Mouse (Mus musculus): ENCODE measurements at regions not wholly inside any gene's neighbourhood (a gene's known extent, or its start where the extent isn't known, plus 50 kb on each side); places are given as distances from the start of the nearest gene placed in this dataset.

- WGBS, result 86% methylated on average over 2 of the region's 2 CpGs
- Histone ChIP-seq H3K27me3 (ENCODE audit: low read depth, poor library complexity, severe bottlenecking) (no peaks in the 10 kb centered on the region; the same call in 1 of the 2 replicates), H3K27ac (replicated peaks) (no peak overlapping the region), H3K36me3 (no peaks in the 10 kb centered on the region), H3K4me1 (peaks cover 7% of the 10 kb centered on the region; the same call in 1 of the 2 replicates), H3K9me3 (replicated peaks) (no peaks in the 10 kb centered on the region), H3K4me3 (no peak overlapping the region)
- DNase-seq (ENCODE audit: low spot score), result no peak
Observed at GRCm38 (mm10) chr10:117540112-117540594, 89.1 kb upstream of the Cpm start.

GRCm38 (mm10) chr10:117539532-117539931, 89.8 kb upstream of the Cpm start:
- no peak overlapping the region for H3K27ac ChIP-seq (replicated peaks)
- no peak for DNase-seq (ENCODE audit: low spot score)
- H3K4me1 ChIP-seq, result peaks cover 4% of the 10 kb centered on the region; the same call in 1 of the 2 replicates
- no peak overlapping the region for H3K4me3 ChIP-seq
- H3K27me3 ChIP-seq (ENCODE audit: low read depth, poor library complexity, severe bottlenecking), result no peaks in the 10 kb centered on the region; the same call in 1 of the 2 replicates
- WGBS, result 78% methylated on average over 1 of the region's 1 CpGs
- no peaks in the 10 kb centered on the region for H3K9me3 ChIP-seq (replicated peaks)
- H3K36me3 ChIP-seq, result no peaks in the 10 kb centered on the region

GRCm38 (mm10) chr10:117538725-117539124, 90.6 kb upstream of the Cpm start:
- Histone ChIP-seq H3K9me3 (replicated peaks) (no peaks in the 10 kb centered on the region), H3K4me1 (no peaks in the 10 kb centered on the region), H3K27ac (replicated peaks) (no peak overlapping the region), H3K27me3 (ENCODE audit: low read depth, poor library complexity, severe bottlenecking) (no peaks in the 10 kb centered on the region; the same call in 1 of the 2 replicates), H3K36me3 (no peaks in the 10 kb centered on the region), H3K4me3 (no peak overlapping the region)
- 88% methylated on average over 5 of the region's 5 CpGs for WGBS
- DNase-seq (ENCODE audit: low spot score), result no peak

- Histone ChIP-seq H3K4me3 (no peak overlapping the region), H3K27me3 (ENCODE audit: low read depth, poor library complexity, severe bottlenecking) (no peaks in the 10 kb centered on the region), H3K9me3 (replicated peaks) (no peaks in the 10 kb centered on the region), H3K36me3 (no peaks in the 10 kb centered on the region), H3K4me1 (no peaks in the 10 kb centered on the region), H3K27ac (replicated peaks) (no peak overlapping the region)
- DNase-seq (ENCODE audit: low spot score), result no peak
- 95% methylated on average over 15 of the region's 15 CpGs for WGBS
Observed at GRCm38 (mm10) chr10:117536769-117537599, 92.3 kb upstream of the Cpm start.

GRCm38 (mm10) chr10:117535843-117536242, 93.5 kb upstream of the Cpm start:
- 85% methylated on average over 4 of the region's 4 CpGs for WGBS
- no peaks in the 10 kb centered on the region for H3K4me1 ChIP-seq
- no peak overlapping the region for H3K27ac ChIP-seq (replicated peaks)
- no peaks in the 10 kb centered on the region for H3K9me3 ChIP-seq (replicated peaks)
- no peak for DNase-seq (ENCODE audit: low spot score)
- H3K27me3 ChIP-seq (ENCODE audit: low read depth, poor library complexity, severe bottlenecking), result no peaks in the 10 kb centered on the region
- H3K36me3 ChIP-seq, result no peaks in the 10 kb centered on the region
- no peak overlapping the region for H3K4me3 ChIP-seq

- Histone ChIP-seq H3K36me3 (no peaks in the 10 kb centered on the region), H3K4me3 (no peak overlapping the region), H3K4me1 (no peaks in the 10 kb centered on the region; the same call in 1 of the 2 replicates), H3K27me3 (ENCODE audit: low read depth, poor library complexity, severe bottlenecking) (no peaks in the 10 kb centered on the region), H3K27ac (replicated peaks) (no peak overlapping the region), H3K9me3 (replicated peaks) (no peaks in the 10 kb centered on the region)
- no peak for DNase-seq (ENCODE audit: low spot score)
- 91% methylated on average over 12 of the region's 12 CpGs for WGBS
Observed at GRCm38 (mm10) chr10:117534992-117535719, 94.1 kb upstream of the Cpm start.

- H3K27me3 ChIP-seq (ENCODE audit: low read depth, poor library complexity, severe bottlenecking), result no peaks in the 10 kb centered on the region
- no peak for DNase-seq (ENCODE audit: low spot score)
- no peaks in the 10 kb centered on the region; the same call in 1 of the 2 replicates for H3K4me1 ChIP-seq
- H3K4me3 ChIP-seq, result no peak overlapping the region
- WGBS, result 88% methylated on average over 4 of the region's 4 CpGs
- no peaks in the 10 kb centered on the region for H3K9me3 ChIP-seq (replicated peaks)
- H3K27ac ChIP-seq (replicated peaks), result no peak overlapping the region
- no peaks in the 10 kb centered on the region for H3K36me3 ChIP-seq
Observed at GRCm38 (mm10) chr10:117534478-117534877, 94.8 kb upstream of the Cpm start.

- DNase-seq (ENCODE audit: low spot score), result no peak
- no peak overlapping the region for H3K27ac ChIP-seq (replicated peaks)
- 88% methylated on average over 8 of the region's 8 CpGs for WGBS
- H3K27me3 ChIP-seq (ENCODE audit: low read depth, poor library complexity, severe bottlenecking), result no peaks in the 10 kb centered on the region
- H3K4me1 ChIP-seq, result no peaks in the 10 kb centered on the region; the same call in 1 of the 2 replicates
- no peaks in the 10 kb centered on the region for H3K9me3 ChIP-seq (replicated peaks)
- no peak overlapping the region for H3K4me3 ChIP-seq
- no peaks in the 10 kb centered on the region for H3K36me3 ChIP-seq
Observed at GRCm38 (mm10) chr10:117533541-117534386, 95.5 kb upstream of the Cpm start.

- H3K27me3 ChIP-seq (ENCODE audit: low read depth, poor library complexity, severe bottlenecking), result no peaks in the 10 kb centered on the region
- 91% methylated on average over 1 of the region's 1 CpGs for WGBS
- H3K36me3 ChIP-seq, result no peaks in the 10 kb centered on the region
- no peaks in the 10 kb centered on the region for H3K9me3 ChIP-seq (replicated peaks)
- H3K4me3 ChIP-seq, result no peak overlapping the region
- H3K4me1 ChIP-seq, result no peaks in the 10 kb centered on the region; the same call in 1 of the 2 replicates
- no peak overlapping the region for H3K27ac ChIP-seq (replicated peaks)
- no peak for DNase-seq (ENCODE audit: low spot score)
Observed at GRCm38 (mm10) chr10:117532750-117533540, 96.4 kb upstream of the Cpm start.

GRCm38 (mm10) chr10:117531798-117532747, 97.2 kb upstream of the Cpm start:
- no peak for DNase-seq (ENCODE audit: low spot score)
- WGBS, result 87% methylated on average over 17 of the region's 17 CpGs
- no peaks in the 10 kb centered on the region for H3K27me3 ChIP-seq (ENCODE audit: low read depth, poor library complexity, severe bottlenecking)
- no peak overlapping the region for H3K4me3 ChIP-seq
- H3K27ac ChIP-seq (replicated peaks), result no peak overlapping the region
- H3K36me3 ChIP-seq, result no peaks in the 10 kb centered on the region
- H3K9me3 ChIP-seq (replicated peaks), result no peaks in the 10 kb centered on the region
- no peaks in the 10 kb centered on the region; the same call in 1 of the 2 replicates for H3K4me1 ChIP-seq

Data from midbrain, embryonic 10.5 days (tissue).